Mouse (Mus musculus) gastrocnemius, postnatal 14 days (tissue): ENCODE measurements at regions not wholly inside any gene's neighbourhood (a gene's known extent, or its start where the extent isn't known, plus 50 kb on each side); places are given as distances from the start of the nearest gene placed in this dataset.
A peak's percentile ranks its signal among the peaks of the same experiment; 100 is the strongest.

ENCODE experiments used
- DNase-seq: peaks from one replicate; pipeline ENCODE4 v3.0.0; 2021; ENCODE audit warnings: mixed read lengths
- intact Hi-C: fragments of 180-260 bp; cut with DNase I; formaldehyde crosslinking; loops from one replicate; pipeline ENCODE4 v1.15.1; 2025; ENCODE audit warnings: low total_unique reads

- intact Hi-C loops: no loop called here
- peak; percentile 21 for DNase-seq
Measured at GRCm38 (mm10) chr10:37357304-37358060, 218.8 kb upstream of the Marcks start.

GRCm38 (mm10) chr10:37349261-37349660, 210.5 kb upstream of the Marcks start:
- intact Hi-C loops: no loop called here
- no peak for DNase-seq

- intact Hi-C loops: no loop called here
- no peak for DNase-seq
Measured at GRCm38 (mm10) chr10:37348416-37348815, 209.7 kb upstream of the Marcks start.

- DNase-seq: peak; percentile 24
- intact Hi-C loops: no loop called here
Measured at GRCm38 (mm10) chr10:37347661-37348060, 208.9 kb upstream of the Marcks start.

- intact Hi-C loops: no loop called here
- DNase-seq: peak; percentile 12
Measured at GRCm38 (mm10) chr10:37342675-37343074, 204.0 kb upstream of the Marcks start.

GRCm38 (mm10) chr10:37339658-37340057, 200.9 kb upstream of the Marcks start:
- intact Hi-C loops: no loop called here
- DNase-seq: no peak

GRCm38 (mm10) chr10:37338073-37338912, 199.6 kb upstream of the Marcks start:
- no peak for DNase-seq
- intact Hi-C loops: no loop called here

GRCm38 (mm10) chr10:37337172-37337620, 198.5 kb upstream of the Marcks start:
- intact Hi-C loops: no loop called here

GRCm38 (mm10) chr10:37335148-37335547, 196.4 kb upstream of the Marcks start:
- intact Hi-C loops: no loop called here

More at GRCm38 (mm10) chr10:37337172-37337620, 198.5 kb upstream of the Marcks start:
- no peak for DNase-seq

GRCm38 (mm10) chr10:37326168-37326534, 187.4 kb upstream of the Marcks start:
- intact Hi-C loops: no loop called here
- DNase-seq: no peak

More at GRCm38 (mm10) chr10:37335148-37335547, 196.4 kb upstream of the Marcks start:
- DNase-seq: no peak

GRCm38 (mm10) chr10:37325514-37326167, 186.9 kb upstream of the Marcks start:
- intact Hi-C loops: no loop called here
- no peak for DNase-seq

GRCm38 (mm10) chr10:37323689-37324088, 185.0 kb upstream of the Marcks start:
- no peak for DNase-seq
- intact Hi-C loops: no loop called here

GRCm38 (mm10) chr10:37322809-37323208, 184.1 kb upstream of the Marcks start:
- no peak for DNase-seq
- intact Hi-C loops: no loop called here

GRCm38 (mm10) chr10:37322310-37322709, 183.6 kb upstream of the Marcks start:
- intact Hi-C loops: no loop called here
- DNase-seq: no peak

GRCm38 (mm10) chr10:37321171-37321570, 182.5 kb upstream of the Marcks start:
- intact Hi-C loops: no loop called here
- no peak for DNase-seq

- DNase-seq: no peak
- intact Hi-C loops: no loop called here
Measured at GRCm38 (mm10) chr10:37319746-37320430, 181.2 kb upstream of the Marcks start.

- intact Hi-C loops: no loop called here
- no peak for DNase-seq
Measured at GRCm38 (mm10) chr10:37316701-37317100, 178.0 kb upstream of the Marcks start.

- no peak for DNase-seq
- intact Hi-C loops: no loop called here
Measured at GRCm38 (mm10) chr10:37315804-37316203, 177.1 kb upstream of the Marcks start.

GRCm38 (mm10) chr10:37314746-37315430, 176.2 kb upstream of the Marcks start:
- peak; percentile 36 for DNase-seq
- intact Hi-C loops: no loop called here
